Mouse (Mus musculus) erythroid progenitor cell, adult 5-6 weeks (primary cell): ENCODE results near the gene G6pc. TPM values are rescaled to one million over a fixed set of nuclear protein-coding genes. Genes with fewer than 3 reads are reported as not detected.
"Not testable (repeated sequence)": the region's sequence is repeated elsewhere in the genome, so short reads cannot be mapped to it uniquely, and the experiment has no call there.

ENCODE experiments used
- ATAC-seq: replicated peaks from 2 replicates; pipeline ENCODE4 v1.8.0; 2016; ENCODE audit warnings: moderate number of reproducible peaks, mild to moderate bottlenecking, moderate TSS enrichment, inconsistent platforms; ENCODE audit not compliant: poor library complexity, low FRiP score, severe bottlenecking
- total RNA-seq, 2 experiments: library from RNA; stranded (forward) in 1 of 2; stranded (reverse) in 1 of 2; fragments of 150-400 nt in 1 of 2; fragments of 186-747, 209-891 nt in 1 of 2; gene quantifications; 2 replicates each; pipeline versions ENCODE4 v1.2.3 to v1.2.4; 2015 to 2017; ENCODE audit warnings: low replicate concordance in 2 of 2

Gene G6pc
- not detected in 2 replicates for total RNA-seq (2015; ENCODE audit: low replicate concordance)
- not detected in 2 replicates for total RNA-seq (2017; ENCODE audit: low replicate concordance)

- ATAC-seq, result no peak
Measured at GRCm38 (mm10) chr11:101367326-101367935, at the start of gene G6pc. Gene G6pc (plus strand): TSS chr11:101367561.

GRCm38 (mm10) chr11:101323609-101324008 lies 43.8 kb upstream of the G6pc start:
- peak; percentile 65 for ATAC-seq

DNA sequence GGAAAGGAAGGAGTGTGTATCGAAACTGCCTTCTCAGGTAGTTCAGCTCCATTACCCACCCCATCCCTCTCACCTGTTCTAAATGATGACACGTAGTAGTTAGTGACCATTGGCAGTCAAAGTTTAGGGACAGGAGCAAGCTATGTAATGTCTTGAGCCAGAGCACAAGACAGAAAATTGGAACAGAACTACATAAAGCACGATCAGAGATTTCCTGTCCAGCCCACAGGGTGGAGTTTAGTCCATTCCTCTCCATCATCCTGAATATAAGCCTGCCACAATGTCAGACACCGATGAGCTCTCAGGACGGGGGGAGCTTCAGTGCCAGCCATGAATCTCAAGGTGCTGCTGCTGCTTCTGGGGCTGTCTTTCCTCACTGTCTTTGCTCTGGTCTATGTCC lies 42.6 kb upstream of the G6pc start, which contains the start of gene Aoc2:
Gene Aoc2 (plus strand): TSS at position 301 of the 400 bp plus-strand sequence.
- ATAC-seq, result no peak

DNA sequence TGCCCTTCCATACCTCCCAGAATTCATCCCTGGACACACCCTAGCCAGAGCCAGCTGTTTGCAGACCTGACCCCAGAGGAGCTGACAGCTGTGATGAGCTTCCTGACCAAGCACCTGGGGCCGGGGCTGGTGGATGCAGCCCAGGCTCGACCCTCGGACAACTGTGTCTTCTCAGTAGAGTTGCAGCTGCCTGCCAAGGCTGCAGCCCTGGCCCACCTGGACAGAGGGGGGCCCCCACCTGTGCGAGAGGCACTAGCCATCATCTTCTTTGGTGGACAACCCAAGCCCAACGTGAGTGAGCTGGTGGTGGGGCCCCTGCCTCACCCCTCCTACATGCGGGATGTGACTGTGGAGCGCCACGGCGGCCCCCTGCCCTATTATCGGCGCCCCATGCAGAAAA lies 42.2 kb upstream of the G6pc start:
- not testable (repeated sequence) for ATAC-seq

GRCm38 (mm10) chr11:101326147-101326546 lies 41.2 kb upstream of the G6pc start:
- no peak for ATAC-seq

- no peak for ATAC-seq
Measured at GRCm38 (mm10) chr11:101327311-101327710, 40.0 kb upstream of the G6pc start.

DNA sequence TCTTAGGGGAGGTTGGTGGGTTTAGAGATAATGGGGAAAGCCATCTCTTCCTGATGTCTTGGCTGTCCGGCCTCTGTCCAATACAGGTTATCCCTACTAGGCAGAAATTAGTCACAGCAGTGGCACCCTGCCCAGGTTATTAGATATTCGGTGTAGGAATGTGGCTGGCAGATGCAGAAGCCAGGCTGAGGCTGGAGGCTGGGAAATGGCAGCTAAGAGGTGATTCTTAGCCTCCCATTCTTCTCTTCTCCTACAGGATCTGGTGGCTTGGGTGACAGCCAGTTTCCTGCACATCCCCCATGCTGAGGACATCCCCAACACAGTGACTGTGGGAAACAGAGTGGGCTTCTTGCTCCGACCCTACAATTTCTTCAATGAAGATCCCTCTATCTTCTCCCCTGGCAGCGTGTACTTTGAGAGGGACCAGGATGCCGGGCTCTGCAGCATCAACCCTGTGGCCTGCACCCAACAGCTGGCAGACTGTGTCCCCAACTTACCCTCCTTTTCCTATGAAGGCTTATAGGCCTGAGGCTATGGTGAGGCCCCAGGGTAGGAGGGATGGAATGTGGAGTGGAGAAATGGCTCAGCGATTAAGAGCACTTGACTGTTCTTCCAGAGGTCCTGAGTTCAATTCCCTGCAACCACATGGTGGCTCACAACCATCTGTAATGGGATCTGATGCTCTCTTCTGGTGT lies 38.3 kb upstream of the G6pc start:
- no peak for ATAC-seq

GRCm38 (mm10) chr11:101330371-101330924 lies 36.9 kb upstream of the G6pc start, which contains the start of gene Aoc3:
Gene Aoc3 (plus strand): TSS chr11:101330605.
- no peak for ATAC-seq

- ATAC-seq, result not testable (repeated sequence)
Measured at GRCm38 (mm10) chr11:101330961-101331360, 36.4 kb upstream of the G6pc start.

DNA sequence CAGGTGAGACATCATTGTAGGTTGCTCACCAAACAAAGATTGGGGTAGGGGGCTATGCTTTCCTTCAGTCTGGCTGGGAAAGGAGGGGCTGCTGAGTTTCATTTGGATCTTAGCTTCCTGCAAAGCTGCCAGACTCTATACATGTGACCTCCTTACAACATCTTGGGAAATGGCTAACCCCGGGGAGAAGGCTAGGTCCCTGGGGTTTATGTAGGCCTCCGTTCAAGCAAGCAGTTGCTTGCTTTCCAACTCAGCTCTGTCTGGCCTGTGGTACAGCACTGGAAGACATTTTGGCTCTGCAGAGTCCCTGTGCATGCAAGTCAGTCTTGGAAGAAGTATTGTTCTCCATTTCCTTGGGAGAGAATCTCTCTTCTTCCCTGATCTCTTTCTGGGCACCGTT lies 34.8 kb upstream of the G6pc start:
- ATAC-seq, result no peak

DNA sequence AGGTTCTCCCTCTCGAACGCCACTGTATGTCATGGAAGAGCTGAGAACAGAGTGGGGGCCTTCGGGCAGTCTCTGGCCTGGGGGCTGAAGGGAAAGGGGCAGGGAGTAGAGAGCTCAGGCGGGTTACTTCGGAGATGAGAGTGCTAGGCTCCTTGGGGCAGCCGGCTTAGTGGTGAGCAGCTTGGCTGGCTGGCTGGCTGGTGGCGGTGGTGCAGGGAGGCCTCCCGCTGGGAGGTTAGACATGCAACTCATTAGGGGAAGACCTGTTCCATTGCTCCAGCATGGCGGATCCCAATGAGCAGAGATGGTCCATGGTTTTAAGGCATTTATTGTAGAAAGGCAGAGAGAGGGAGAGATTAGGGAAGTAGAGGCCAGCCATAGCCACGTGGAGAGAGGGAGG lies 33.3 kb upstream of the G6pc start:
- no peak for ATAC-seq

- ATAC-seq, result no peak
Measured at GRCm38 (mm10) chr11:101334516-101334915, 32.8 kb upstream of the G6pc start.

GRCm38 (mm10) chr11:101335685-101336084 lies 31.7 kb upstream of the G6pc start:
- no peak for ATAC-seq

DNA sequence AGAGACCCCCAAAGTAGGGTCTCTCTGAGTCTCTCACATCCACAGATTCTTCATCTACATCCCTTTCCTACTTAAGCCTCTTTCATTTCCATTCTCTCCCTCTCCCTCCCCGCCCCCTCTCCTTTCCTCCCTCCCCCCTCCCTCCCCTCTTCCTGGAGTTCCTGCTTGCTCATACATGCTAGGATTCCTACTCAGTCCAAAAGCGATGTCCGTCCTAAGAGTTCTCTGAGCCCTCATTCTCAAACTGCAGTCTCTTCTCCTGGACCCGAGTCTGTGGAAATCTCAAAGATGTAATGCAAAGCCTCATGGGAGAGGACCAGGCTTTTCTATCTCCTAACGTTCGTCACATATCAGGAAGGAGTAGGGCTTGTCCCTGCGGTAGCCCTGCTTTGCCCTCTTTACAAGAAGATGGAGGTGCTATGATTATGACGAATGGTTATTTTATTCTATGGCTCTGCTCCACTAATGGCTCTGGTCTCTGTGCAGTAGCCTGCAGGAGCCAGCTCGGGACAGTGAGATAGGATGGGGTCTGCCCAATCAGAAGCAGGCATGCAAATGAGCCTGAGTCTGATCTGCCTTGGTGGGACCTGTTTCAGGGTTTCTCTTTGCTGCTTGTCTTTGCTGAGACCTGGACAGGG lies 29.1 kb upstream of the G6pc start:
- peak; percentile 86 for ATAC-seq

DNA sequence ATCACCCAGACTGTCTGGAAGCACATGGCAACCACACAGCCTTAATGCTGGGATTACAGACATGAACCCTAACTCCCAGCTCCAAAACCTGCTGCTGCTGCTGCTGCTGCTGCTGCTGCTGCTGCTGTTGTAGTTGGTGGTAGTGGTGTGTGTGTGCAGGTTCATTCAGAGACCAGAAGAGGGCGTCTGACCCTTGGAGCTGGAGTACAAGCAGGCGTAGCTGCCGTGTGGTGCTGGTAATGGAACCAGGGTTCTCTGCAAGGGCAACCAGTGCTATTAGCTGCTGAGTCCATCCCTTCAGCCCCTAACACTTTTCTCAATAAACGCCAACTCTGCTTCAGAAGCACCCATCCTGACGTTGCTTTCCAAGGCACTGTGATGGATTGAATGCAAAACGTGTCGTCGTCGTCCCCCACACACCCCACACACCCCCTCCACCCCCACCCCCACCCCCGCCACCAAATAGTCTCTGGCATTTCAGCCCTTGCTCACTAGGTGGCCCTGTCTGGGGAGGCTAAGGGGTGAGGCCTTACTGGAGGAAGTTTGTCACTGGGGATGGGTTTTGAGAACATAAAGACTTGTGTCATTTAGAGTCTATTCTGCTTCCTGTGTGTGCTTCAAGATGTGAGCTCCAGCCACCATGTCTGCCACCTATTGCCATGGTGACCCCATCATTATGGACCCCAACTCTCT lies 20.1 kb upstream of the G6pc start:
- no peak for ATAC-seq

- no peak for ATAC-seq
Measured at GRCm38 (mm10) chr11:101348774-101349173, 18.6 kb upstream of the G6pc start.

- ATAC-seq, result no peak
Measured at GRCm38 (mm10) chr11:101349216-101349615, 18.1 kb upstream of the G6pc start.

DNA sequence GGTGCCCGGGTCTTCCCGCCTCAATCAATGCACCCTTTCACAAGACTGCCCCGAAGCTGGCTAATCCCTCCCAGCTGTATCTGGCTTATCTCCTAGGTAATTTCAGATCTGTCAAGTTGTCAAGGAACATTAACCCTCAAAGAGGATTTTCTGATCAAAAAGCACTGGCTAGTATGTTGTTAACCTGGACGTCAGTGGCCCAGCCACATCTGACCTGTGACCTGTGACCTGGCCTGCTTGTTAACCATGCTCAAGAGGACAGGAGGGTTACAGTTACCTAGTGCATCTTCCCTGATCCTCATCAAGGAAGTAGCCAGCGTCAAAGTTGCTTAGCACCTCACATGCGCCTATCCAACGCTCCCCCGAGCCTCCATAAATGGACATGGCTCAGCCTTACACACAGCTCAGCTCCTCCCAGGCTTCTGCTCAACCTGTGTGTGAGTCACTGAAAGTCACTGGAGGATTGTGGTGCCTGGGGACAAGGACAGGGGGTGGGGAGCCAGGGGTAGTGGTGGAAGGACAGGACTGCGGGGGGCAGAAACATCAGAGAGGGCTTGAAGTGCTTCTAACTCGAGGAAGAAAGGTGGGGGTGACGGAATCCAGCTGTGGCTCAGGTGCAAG lies 16.2 kb upstream of the G6pc start:
- peak; percentile 42; the same call in 1 of the 2 replicates for ATAC-seq

- ATAC-seq, result no peak; the same call in 1 of the 2 replicates
Measured at GRCm38 (mm10) chr11:101351721-101352111, 15.6 kb upstream of the G6pc start.

GRCm38 (mm10) chr11:101353436-101353835 lies 13.9 kb upstream of the G6pc start:
- no peak for ATAC-seq
